Mouse (Mus musculus): ENCODE measurements at regions not wholly inside any gene's neighbourhood (a gene's known extent, or its start where the extent isn't known, plus 50 kb on each side); places are given as distances from the start of the nearest gene placed in this dataset.

- WGBS: 34% methylated on average over 9 of the region's 9 CpGs
- peak; percentile 33; the same call in 1 of the 2 replicates for ATAC-seq (ENCODE audit: low read depth)
- Histone ChIP-seq H3K27me3 (replicated peaks; ENCODE audit: control insufficient read depth, insufficient read depth, low read length) (no peaks in the 10 kb centered on the region), H3K9ac (ENCODE audit: low read depth, low read length) (no peak overlapping the region), H3K4me3 (ENCODE audit: low read depth, low read length) (no peak overlapping the region), H3K36me3 (ENCODE audit: control insufficient read depth, insufficient read depth, low read length) (no peaks in the 10 kb centered on the region), H3K9me3 (ENCODE audit: control insufficient read depth, low read length) (no peaks in the 10 kb centered on the region), H3K4me1 (ENCODE audit: control insufficient read depth, insufficient read depth, low read length) (no peaks in the 10 kb centered on the region), H3K27ac (replicated peaks; ENCODE audit: low read depth, low read length) (no peak overlapping the region), H3K4me2 (ENCODE audit: low read depth, low read length) (no peak overlapping the region)
- peak; percentile 85 for DNase-seq (ENCODE audit: low spot score)
Measured at GRCm38 (mm10) chr3:51121703-51122540, 102.3 kb upstream of the Noct start.

GRCm38 (mm10) chr3:51122541-51122935 is 101.7 kb upstream of the Noct start:
- Histone ChIP-seq H3K9me3 (ENCODE audit: control insufficient read depth, low read length) (no peaks in the 10 kb centered on the region), H3K36me3 (ENCODE audit: control insufficient read depth, insufficient read depth, low read length) (no peaks in the 10 kb centered on the region), H3K4me3 (ENCODE audit: low read depth, low read length) (no peak overlapping the region), H3K4me2 (ENCODE audit: low read depth, low read length) (no peak overlapping the region), H3K27me3 (replicated peaks; ENCODE audit: control insufficient read depth, insufficient read depth, low read length) (no peaks in the 10 kb centered on the region), H3K4me1 (ENCODE audit: control insufficient read depth, insufficient read depth, low read length) (no peaks in the 10 kb centered on the region), H3K27ac (replicated peaks; ENCODE audit: low read depth, low read length) (no peak overlapping the region), H3K9ac (ENCODE audit: low read depth, low read length) (no peak overlapping the region)
- DNase-seq (ENCODE audit: low spot score): no peak
- WGBS: 92% methylated on average over 1 of the region's 1 CpGs
- no peak for ATAC-seq (ENCODE audit: low read depth)

- no peak overlapping the region for H3K4me2 ChIP-seq (ENCODE audit: low read depth, low read length)
- no peak overlapping the region for H3K9ac ChIP-seq (ENCODE audit: low read depth, low read length)
- no peak for ATAC-seq (ENCODE audit: low read depth)
- H3K9me3 ChIP-seq (ENCODE audit: control insufficient read depth, low read length): no peaks in the 10 kb centered on the region
- H3K27me3 ChIP-seq (replicated peaks; ENCODE audit: control insufficient read depth, insufficient read depth, low read length): no peaks in the 10 kb centered on the region
- WGBS: 62% methylated on average over 1 of the region's 1 CpGs
- no peak overlapping the region for H3K27ac ChIP-seq (replicated peaks; ENCODE audit: low read depth, low read length)
- no peak overlapping the region for H3K4me3 ChIP-seq (ENCODE audit: low read depth, low read length)
- no peaks in the 10 kb centered on the region for H3K4me1 ChIP-seq (ENCODE audit: control insufficient read depth, insufficient read depth, low read length)
- DNase-seq (ENCODE audit: low spot score): no peak
- H3K36me3 ChIP-seq (ENCODE audit: control insufficient read depth, insufficient read depth, low read length): no peaks in the 10 kb centered on the region
Measured at GRCm38 (mm10) chr3:51127875-51128274, 96.4 kb upstream of the Noct start.

- H3K4me1 ChIP-seq (ENCODE audit: control insufficient read depth, insufficient read depth, low read length): no peaks in the 10 kb centered on the region
- no peaks in the 10 kb centered on the region for H3K36me3 ChIP-seq (ENCODE audit: control insufficient read depth, insufficient read depth, low read length)
- 84% methylated on average over 10 of the region's 10 CpGs for WGBS
- no peaks in the 10 kb centered on the region for H3K27me3 ChIP-seq (replicated peaks; ENCODE audit: control insufficient read depth, insufficient read depth, low read length)
- H3K27ac ChIP-seq (replicated peaks; ENCODE audit: low read depth, low read length): no peak overlapping the region
- ATAC-seq (ENCODE audit: low read depth) (no peak), DNase-seq (ENCODE audit: low spot score) (no peak)
- H3K9ac ChIP-seq (ENCODE audit: low read depth, low read length): no peak overlapping the region
- no peak overlapping the region for H3K4me3 ChIP-seq (ENCODE audit: low read depth, low read length)
- no peaks in the 10 kb centered on the region for H3K9me3 ChIP-seq (ENCODE audit: control insufficient read depth, low read length)
- H3K4me2 ChIP-seq (ENCODE audit: low read depth, low read length): no peak overlapping the region
Measured at GRCm38 (mm10) chr3:51128491-51129155, 95.6 kb upstream of the Noct start.

GRCm38 (mm10) chr3:51130709-51131108 is 93.5 kb upstream of the Noct start:
- no peak overlapping the region for H3K27ac ChIP-seq (replicated peaks; ENCODE audit: low read depth, low read length)
- ATAC-seq (ENCODE audit: low read depth) (no peak), DNase-seq (ENCODE audit: low spot score) (no peak)
- no peak overlapping the region for H3K4me3 ChIP-seq (ENCODE audit: low read depth, low read length)
- no peaks in the 10 kb centered on the region for H3K36me3 ChIP-seq (ENCODE audit: control insufficient read depth, insufficient read depth, low read length)
- no peaks in the 10 kb centered on the region for H3K27me3 ChIP-seq (replicated peaks; ENCODE audit: control insufficient read depth, insufficient read depth, low read length)
- no peaks in the 10 kb centered on the region for H3K9me3 ChIP-seq (ENCODE audit: control insufficient read depth, low read length)
- no peak overlapping the region for H3K4me2 ChIP-seq (ENCODE audit: low read depth, low read length)
- H3K9ac ChIP-seq (ENCODE audit: low read depth, low read length): no peak overlapping the region
- no peaks in the 10 kb centered on the region for H3K4me1 ChIP-seq (ENCODE audit: control insufficient read depth, insufficient read depth, low read length)
- 70% methylated on average over 5 of the region's 5 CpGs for WGBS

- no peaks in the 10 kb centered on the region for H3K27me3 ChIP-seq (replicated peaks; ENCODE audit: control insufficient read depth, insufficient read depth, low read length)
- no peaks in the 10 kb centered on the region for H3K36me3 ChIP-seq (ENCODE audit: control insufficient read depth, insufficient read depth, low read length)
- H3K27ac ChIP-seq (replicated peaks; ENCODE audit: low read depth, low read length): no peak overlapping the region
- no peak overlapping the region for H3K4me3 ChIP-seq (ENCODE audit: low read depth, low read length)
- H3K4me1 ChIP-seq (ENCODE audit: control insufficient read depth, insufficient read depth, low read length): no peaks in the 10 kb centered on the region; the same call in 1 of the 2 replicates
- no peak overlapping the region for H3K4me2 ChIP-seq (ENCODE audit: low read depth, low read length)
- DNase-seq (ENCODE audit: low spot score) (no peak), ATAC-seq (ENCODE audit: low read depth) (no peak)
- 66% methylated on average over 3 of the region's 3 CpGs for WGBS
- H3K9ac ChIP-seq (ENCODE audit: low read depth, low read length): no peak overlapping the region
- H3K9me3 ChIP-seq (ENCODE audit: control insufficient read depth, low read length): no peaks in the 10 kb centered on the region
Measured at GRCm38 (mm10) chr3:51131341-51131740, 92.9 kb upstream of the Noct start.

GRCm38 (mm10) chr3:51132736-51133135 is 91.5 kb upstream of the Noct start:
- WGBS: 65% methylated on average over 5 of the region's 5 CpGs
- H3K9ac ChIP-seq (ENCODE audit: low read depth, low read length): no peak overlapping the region
- no peaks in the 10 kb centered on the region for H3K27me3 ChIP-seq (replicated peaks; ENCODE audit: control insufficient read depth, insufficient read depth, low read length)
- no peak overlapping the region for H3K4me2 ChIP-seq (ENCODE audit: low read depth, low read length)
- no peak overlapping the region for H3K4me3 ChIP-seq (ENCODE audit: low read depth, low read length)
- no peaks in the 10 kb centered on the region; the same call in 1 of the 2 replicates for H3K4me1 ChIP-seq (ENCODE audit: control insufficient read depth, insufficient read depth, low read length)
- H3K27ac ChIP-seq (replicated peaks; ENCODE audit: low read depth, low read length): no peak overlapping the region
- ATAC-seq (ENCODE audit: low read depth) (no peak), DNase-seq (ENCODE audit: low spot score) (no peak)
- no peaks in the 10 kb centered on the region for H3K36me3 ChIP-seq (ENCODE audit: control insufficient read depth, insufficient read depth, low read length)
- no peaks in the 10 kb centered on the region for H3K9me3 ChIP-seq (ENCODE audit: control insufficient read depth, low read length)

- Histone ChIP-seq H3K4me3 (ENCODE audit: low read depth, low read length) (no peak overlapping the region), H3K9me3 (ENCODE audit: control insufficient read depth, low read length) (no peaks in the 10 kb centered on the region), H3K36me3 (ENCODE audit: control insufficient read depth, insufficient read depth, low read length) (no peaks in the 10 kb centered on the region), H3K27ac (replicated peaks; ENCODE audit: low read depth, low read length) (no peak overlapping the region), H3K27me3 (replicated peaks; ENCODE audit: control insufficient read depth, insufficient read depth, low read length) (no peaks in the 10 kb centered on the region), H3K4me1 (ENCODE audit: control insufficient read depth, insufficient read depth, low read length) (no peaks in the 10 kb centered on the region; the same call in 1 of the 2 replicates), H3K4me2 (ENCODE audit: low read depth, low read length) (no peak overlapping the region), H3K9ac (ENCODE audit: low read depth, low read length) (no peak overlapping the region)
- WGBS: 45% methylated on average over 5 of the region's 5 CpGs
- DNase-seq (ENCODE audit: low spot score) (no peak), ATAC-seq (ENCODE audit: low read depth) (no peak)
Measured at GRCm38 (mm10) chr3:51135581-51135980, 88.7 kb upstream of the Noct start.

All from embryonic facial prominence, embryonic 14.5 days (tissue).